Mouse (Mus musculus) CD4-positive, CD25-positive, alpha-beta regulatory T cell, adult 4 months (primary cell): Measurements from ENCODE around the gene Plekhg6. TPM values are rescaled to one million over a fixed set of nuclear protein-coding genes. Genes with fewer than 3 reads are reported as not detected.

Experiments used
- ATAC-seq: one replicate; pipeline ENCODE4 v1.8.0; 2017
- polyA plus RNA-seq, 2 experiments: library from polyadenylated mRNA; unstranded; fragments of 100-300 nt; shearing (Covaris generic); gene quantifications; one replicate each; pipeline ENCODE4 v1.2.1; 2017

Gene Plekhg6
- polyA plus RNA-seq, 2 experiments from 2014 or later, result 0.12 TPM; not detected in 1

DNA sequence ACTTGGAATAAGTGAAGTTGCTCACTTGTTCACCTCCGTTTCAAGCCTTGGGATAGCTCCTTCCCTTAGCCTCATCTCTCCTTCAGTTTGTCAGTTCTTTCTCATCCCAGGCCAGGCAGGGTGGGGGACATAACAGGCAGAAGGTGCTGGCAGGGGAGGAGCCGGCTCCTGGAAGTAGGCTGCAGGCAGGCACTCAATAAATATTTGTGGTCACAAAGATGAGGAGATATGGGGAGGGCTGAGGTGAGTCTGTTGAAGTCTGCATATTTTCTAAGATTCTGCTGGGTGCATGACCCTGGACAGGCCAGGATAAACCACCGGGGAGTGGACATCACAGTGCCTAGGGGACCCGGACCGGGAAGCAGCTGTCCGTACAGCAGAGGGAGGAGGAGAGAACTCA is 57.0 kb downstream of the Plekhg6 start:
- ATAC-seq, result no peak

- no peak for ATAC-seq
These were observed 57.8 kb downstream of the Plekhg6 start for GRCm38 (mm10) chr6:125322794-125323193.

DNA sequence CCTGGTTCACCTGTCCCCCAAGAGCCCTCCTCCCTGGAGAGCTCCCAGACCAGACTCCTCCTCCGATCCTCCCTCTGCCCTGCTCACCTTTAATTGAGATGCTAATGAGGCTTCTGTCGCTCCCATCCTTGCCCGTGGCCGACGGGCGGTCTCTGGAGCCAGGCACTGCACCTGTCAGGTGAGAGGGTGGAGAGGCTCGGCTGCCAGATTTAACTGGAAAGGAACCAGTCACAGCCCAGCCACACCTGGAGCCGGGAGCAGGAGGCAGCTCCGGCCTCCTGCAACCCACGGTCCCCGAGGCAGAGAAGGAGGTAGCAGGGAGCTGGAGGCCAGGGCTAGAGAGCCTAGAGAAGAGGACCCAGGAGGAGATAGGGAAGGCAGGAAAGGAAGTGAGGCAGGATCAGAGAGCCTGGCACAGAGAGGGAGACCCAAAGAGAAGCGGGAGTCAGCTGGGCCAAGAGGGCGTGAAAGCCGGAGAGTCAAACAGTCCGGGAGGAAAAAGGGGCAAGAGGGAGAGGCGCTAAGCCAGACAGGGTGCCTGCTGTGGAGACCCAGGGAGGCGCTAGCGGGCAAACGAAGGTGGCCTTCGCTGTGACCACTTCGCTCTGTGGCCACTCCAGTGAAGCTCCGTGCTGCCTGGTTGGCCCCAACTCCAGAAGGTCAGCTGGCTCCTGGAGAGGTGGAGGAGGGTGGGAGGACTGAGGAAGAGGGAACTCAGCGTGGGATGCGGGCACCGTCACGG is 59.3 kb downstream of the Plekhg6 start:
- no peak for ATAC-seq

- no peak for ATAC-seq
These were observed 60.3 kb downstream of the Plekhg6 start, which contains the start of gene Scnn1a for GRCm38 (mm10) chr6:125320323-125320722. Gene Scnn1a, plus strand, starts transcription at chr6:125320659.

DNA sequence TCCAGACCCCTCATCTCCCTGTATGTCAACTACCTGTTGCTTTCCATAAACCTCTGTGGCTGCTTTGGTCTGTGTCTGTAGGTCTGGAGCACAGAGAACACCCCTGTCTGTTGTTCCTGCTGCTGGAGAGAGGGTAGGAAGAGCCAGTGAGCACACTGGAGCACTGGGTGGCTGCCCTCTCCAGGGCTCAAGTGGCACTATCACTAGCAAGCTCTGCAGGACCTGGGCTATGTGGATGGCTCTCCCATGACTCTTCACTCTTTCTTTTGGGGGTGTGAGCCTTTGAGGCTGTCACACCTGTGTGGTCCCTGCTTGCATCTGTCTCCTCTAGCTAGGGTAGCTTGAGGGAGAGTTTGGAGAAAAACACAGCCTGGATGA is 60.7 kb downstream of the Plekhg6 start:
- ATAC-seq, result no peak

- ATAC-seq, result no peak
These were observed 61.3 kb downstream of the Plekhg6 start for GRCm38 (mm10) chr6:125318981-125319918.

DNA sequence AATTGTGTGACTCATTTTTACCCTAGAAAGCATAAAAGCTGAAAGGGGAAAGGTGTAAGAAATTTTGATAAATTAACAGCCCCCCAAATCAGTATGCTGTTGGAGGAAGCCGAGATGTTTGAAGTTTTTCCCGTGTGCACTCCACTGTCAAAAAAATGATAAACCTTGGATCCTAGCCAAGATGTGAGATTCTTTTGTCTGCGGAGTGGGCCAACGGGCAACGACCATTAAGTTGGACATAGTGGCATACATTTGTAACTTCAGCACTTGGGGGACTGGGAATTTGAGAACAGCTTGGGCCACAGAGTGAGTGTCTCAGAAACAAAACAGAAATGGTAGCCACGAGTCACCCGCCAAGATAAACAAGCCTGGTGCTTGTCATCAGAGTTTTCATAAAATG is 63.5 kb downstream of the Plekhg6 start:
- ATAC-seq, result no peak

DNA sequence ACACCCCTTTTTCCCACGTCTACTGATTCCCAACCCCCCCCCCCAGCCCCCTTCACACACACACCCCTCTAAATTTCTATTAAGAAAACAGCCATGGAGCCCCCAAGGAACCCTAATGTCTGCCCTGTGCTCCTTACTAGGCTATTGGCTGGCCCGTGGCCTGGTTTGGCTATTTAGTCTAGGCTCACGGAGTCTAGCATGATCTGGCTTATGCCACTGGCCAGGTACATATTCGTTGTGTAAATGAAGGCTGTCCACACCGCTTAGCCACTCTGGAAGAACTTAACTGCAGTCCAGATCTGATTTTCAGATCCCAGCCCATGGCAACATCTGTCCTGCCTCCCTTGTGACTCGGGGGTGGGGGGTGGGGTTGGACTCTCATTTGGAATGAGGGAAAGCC is 65.8 kb downstream of the Plekhg6 start:
- no peak for ATAC-seq

DNA sequence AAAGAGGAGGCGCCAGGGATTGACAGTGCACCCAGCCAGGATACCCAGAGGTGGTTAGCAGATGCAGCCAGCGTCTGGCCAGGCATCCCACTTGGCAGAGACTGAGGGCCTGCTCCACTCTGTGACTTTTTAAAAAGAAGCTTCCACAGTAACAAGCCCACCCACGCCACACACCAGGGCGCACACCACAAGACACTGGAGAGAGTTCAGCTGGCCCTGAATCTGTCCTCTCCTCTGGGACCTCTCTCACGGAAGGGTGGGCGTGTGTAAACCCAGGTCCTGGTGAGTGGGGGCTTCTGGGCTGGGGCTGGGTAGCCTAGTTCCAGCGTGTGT is 66.4 kb downstream of the Plekhg6 start:
- ATAC-seq, result no peak

DNA sequence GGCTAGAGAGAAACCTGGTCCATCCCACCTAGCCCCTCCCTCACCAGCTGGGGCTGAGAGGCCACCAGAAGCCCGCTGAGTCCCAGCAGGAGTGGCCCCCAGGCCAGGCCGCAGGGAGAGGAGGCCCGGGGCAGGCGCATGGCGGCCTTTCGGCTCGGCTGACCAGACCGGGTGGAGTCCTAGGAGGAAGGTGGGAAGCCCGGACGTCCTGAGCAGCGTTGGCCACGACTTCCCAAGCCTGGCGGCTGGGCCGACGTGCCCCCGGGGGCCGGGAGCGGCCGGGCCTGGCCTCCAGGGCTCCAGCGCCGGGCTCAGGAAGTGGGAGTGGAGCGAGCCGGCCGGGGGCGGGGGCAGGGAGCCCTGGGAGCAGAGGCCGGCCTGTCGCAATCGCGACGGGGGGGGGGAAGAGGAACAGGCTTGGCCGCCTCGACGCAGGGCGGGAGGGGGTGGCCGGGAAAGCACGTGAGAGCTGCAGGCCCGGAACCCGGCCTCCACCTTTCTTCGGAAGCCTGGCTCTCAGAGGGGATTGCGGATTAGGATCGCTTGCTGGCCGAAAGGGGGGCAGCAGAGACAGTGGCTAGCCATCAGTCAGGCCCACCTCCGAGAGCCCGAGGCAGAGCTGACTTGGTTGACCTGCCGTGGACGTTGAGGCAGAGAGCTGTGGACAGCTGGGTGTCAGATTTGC is 66.9 kb downstream of the Plekhg6 start, which contains the start of gene Ltbr:
Gene Ltbr (minus strand): TSS at position 340 of the 685 bp plus-strand sequence.
- ATAC-seq, result no peak

Other genes with a start within 250 kb of the Plekhg6 start
- gene Nop2, start 248.9 kb downstream of the Plekhg6 start, polyA plus RNA-seq, result 10 to 100 TPM; 51.5 to 59.7 TPM
- gene Iffo1, start 235.6 kb downstream of the Plekhg6 start, polyA plus RNA-seq, result 10 to 100 TPM in 1 of 2 experiments, 1 to 10 TPM in 1; 9.5 to 10.6 TPM
- 100 to 1,000 TPM; 215 to 384 TPM for gene Gapdh, start 214.3 kb downstream of the Plekhg6 start, polyA plus RNA-seq
- gene Ncapd2, start 189.1 kb downstream of the Plekhg6 start, polyA plus RNA-seq, result 10 to 100 TPM; 22.6 to 49.4 TPM
- 10 to 100 TPM; 67.5 to 77.7 TPM for gene Mrpl51, start 189.0 kb downstream of the Plekhg6 start, polyA plus RNA-seq
- gene Vamp1, start 165.2 kb downstream of the Plekhg6 start, polyA plus RNA-seq, result 10 to 100 TPM; 17.0 to 28.4 TPM
- 100 to 1,000 TPM in 1 of 2 experiments, 10 to 100 TPM in 1; 88.2 to 156 TPM for gene Tapbpl, start 148.9 kb downstream of the Plekhg6 start, polyA plus RNA-seq
- gene Cd27, start 143.8 kb downstream of the Plekhg6 start, polyA plus RNA-seq, result 100 to 1,000 TPM; 638 to 724 TPM
- 1 to 10 TPM; 1.9 to 2.3 TPM for gene Tuba3a, start 94.8 kb downstream of the Plekhg6 start, polyA plus RNA-seq
- under 1 TPM in 1 of 2 experiments, not detected in 1; 0.28 TPM for gene Ltbr, start 66.9 kb downstream of the Plekhg6 start, polyA plus RNA-seq
- not detected for gene Scnn1a, start 60.1 kb downstream of the Plekhg6 start, polyA plus RNA-seq
- 10 to 100 TPM; 24.9 to 43.5 TPM for gene Tnfrsf1a, start 31.4 kb downstream of the Plekhg6 start, polyA plus RNA-seq
- gene Cd9, start 114.0 kb upstream of the Plekhg6 start, polyA plus RNA-seq, result 100 to 1,000 TPM in 1 of 2 experiments, 10 to 100 TPM in 1; 98.5 to 108 TPM
- not detected for gene Vwf, start 166.0 kb upstream of the Plekhg6 start, polyA plus RNA-seq